Mouse (Mus musculus) thymus, adult 2 months (tissue): ENCODE results near the gene Mark1.

ENCODE experiments used
- CTCF ChIP-seq: fragments of 200-500 bp; IDR thresholded peaks from 2 replicates; pipeline ENCODE4 v1.5.1; 2012; ENCODE audit warnings: mild to moderate bottlenecking, control low read depth, low read length, moderate library complexity, borderline replicate concordance; ENCODE audit not compliant: control insufficient read depth, poor library complexity, insufficient read depth; ENCODE audit errors: extremely low read depth
- POLR2A ChIP-seq: fragments of 200-500 bp; IDR thresholded peaks from 2 replicates; pipeline ENCODE4 v1.6.1; 2012; ENCODE audit warnings: mild to moderate bottlenecking, low read length, control low read depth, moderate library complexity; ENCODE audit not compliant: control insufficient read depth, poor library complexity, insufficient read depth; ENCODE audit errors: extremely low read depth

- no peak for TF ChIP-seq CTCF
- no peak for TF ChIP-seq POLR2A
These were observed 47.6 kb downstream of the Mark1 start for GRCm38 (mm10) chr1:184951758-184952157.
